Mouse (Mus musculus): ENCODE data around the gene Anxa8.

The Anxa8 gene

GRCm38 (mm10) chr14:34120016-34120910, 34.5 kb downstream of the Anxa8 start:
- DNase-seq: no peak

GRCm38 (mm10) chr14:34120923-34121351, 35.2 kb downstream of the Anxa8 start:
- DNase-seq: no peak

- no peak for DNase-seq
Measured at GRCm38 (mm10) chr14:34121691-34122090, 35.9 kb downstream of the Anxa8 start.

GRCm38 (mm10) chr14:34131216-34131615, 45.4 kb downstream of the Anxa8 start:
- DNase-seq: no peak

- DNase-seq: no peak
Measured at GRCm38 (mm10) chr14:34135391-34135790, 49.6 kb downstream of the Anxa8 start.

- DNase-seq: no peak
Measured at GRCm38 (mm10) chr14:34139671-34140664, 54.2 kb downstream of the Anxa8 start.

- DNase-seq: no peak
Measured at GRCm38 (mm10) chr14:34142316-34142715, 56.5 kb downstream of the Anxa8 start.

- DNase-seq: no peak
Measured at GRCm38 (mm10) chr14:34142915-34143314, 57.1 kb downstream of the Anxa8 start.
